Mouse (Mus musculus) CD8-positive naive resting alpha-beta T cell, adult 2 months (primary cell): Measurements from ENCODE around the gene Crip1.

Experiments used
- DNase-seq, 2 experiments: peaks; one replicate each; pipeline ENCODE4 v3.0.0; 2022; ENCODE audit warnings: low read depth in 2 of 2, low spot score in 2 of 2

Gene Crip1

GRCm38 (mm10) chr12:113146112-113147057 is at the start of gene Crip1:
Crip1 (plus strand) TSS chr12:113146316.
- DNase-seq: peak; percentile 90 to 93

GRCm38 (mm10) chr12:113097040-113097439 is 49.1 kb upstream of the Crip1 start:
- DNase-seq: no peak

- no peak for DNase-seq
Measured at GRCm38 (mm10) chr12:113097749-113098281, 48.3 kb upstream of the Crip1 start, which contains the start of gene Mta1. Mta1 (plus strand) TSS chr12:113098278.

GRCm38 (mm10) chr12:113098530-113099151 is 47.5 kb upstream of the Crip1 start:
- DNase-seq: no peak

- DNase-seq: no peak
Measured at GRCm38 (mm10) chr12:113099470-113100237, 46.5 kb upstream of the Crip1 start.

GRCm38 (mm10) chr12:113100448-113101076 is 45.6 kb upstream of the Crip1 start:
- no peak for DNase-seq

- no peak for DNase-seq
Measured at GRCm38 (mm10) chr12:113101251-113101960, 44.7 kb upstream of the Crip1 start.

- peak; percentile 66 to 72 for DNase-seq
Measured at GRCm38 (mm10) chr12:113102461-113102860, 43.7 kb upstream of the Crip1 start.

- DNase-seq: no peak
Measured at GRCm38 (mm10) chr12:113103846-113104451, 42.2 kb upstream of the Crip1 start.

GRCm38 (mm10) chr12:113106386-113106785 is 39.7 kb upstream of the Crip1 start:
- DNase-seq: no peak

- no peak for DNase-seq
Measured at GRCm38 (mm10) chr12:113107431-113108124, 38.5 kb upstream of the Crip1 start.

- DNase-seq: no peak
Measured at GRCm38 (mm10) chr12:113108528-113109283, 37.4 kb upstream of the Crip1 start.

GRCm38 (mm10) chr12:113109801-113110200 is 36.3 kb upstream of the Crip1 start:
- no peak for DNase-seq

GRCm38 (mm10) chr12:113114141-113114540 is 32.0 kb upstream of the Crip1 start:
- no peak for DNase-seq

GRCm38 (mm10) chr12:113114856-113115538 is 31.1 kb upstream of the Crip1 start:
- DNase-seq: no peak

GRCm38 (mm10) chr12:113119516-113120410 is 26.4 kb upstream of the Crip1 start:
- peak; percentile 64 to 72 for DNase-seq

- DNase-seq: no peak
Measured at GRCm38 (mm10) chr12:113124726-113125125, 21.4 kb upstream of the Crip1 start.
